Mouse (Mus musculus): ENCODE results near the gene Ly6g6c. TPM values are rescaled to one million over a fixed set of nuclear protein-coding genes. Genes with fewer than 3 reads are reported as not detected.

The Ly6g6c gene
- not detected for total RNA-seq (2021)

DNA sequence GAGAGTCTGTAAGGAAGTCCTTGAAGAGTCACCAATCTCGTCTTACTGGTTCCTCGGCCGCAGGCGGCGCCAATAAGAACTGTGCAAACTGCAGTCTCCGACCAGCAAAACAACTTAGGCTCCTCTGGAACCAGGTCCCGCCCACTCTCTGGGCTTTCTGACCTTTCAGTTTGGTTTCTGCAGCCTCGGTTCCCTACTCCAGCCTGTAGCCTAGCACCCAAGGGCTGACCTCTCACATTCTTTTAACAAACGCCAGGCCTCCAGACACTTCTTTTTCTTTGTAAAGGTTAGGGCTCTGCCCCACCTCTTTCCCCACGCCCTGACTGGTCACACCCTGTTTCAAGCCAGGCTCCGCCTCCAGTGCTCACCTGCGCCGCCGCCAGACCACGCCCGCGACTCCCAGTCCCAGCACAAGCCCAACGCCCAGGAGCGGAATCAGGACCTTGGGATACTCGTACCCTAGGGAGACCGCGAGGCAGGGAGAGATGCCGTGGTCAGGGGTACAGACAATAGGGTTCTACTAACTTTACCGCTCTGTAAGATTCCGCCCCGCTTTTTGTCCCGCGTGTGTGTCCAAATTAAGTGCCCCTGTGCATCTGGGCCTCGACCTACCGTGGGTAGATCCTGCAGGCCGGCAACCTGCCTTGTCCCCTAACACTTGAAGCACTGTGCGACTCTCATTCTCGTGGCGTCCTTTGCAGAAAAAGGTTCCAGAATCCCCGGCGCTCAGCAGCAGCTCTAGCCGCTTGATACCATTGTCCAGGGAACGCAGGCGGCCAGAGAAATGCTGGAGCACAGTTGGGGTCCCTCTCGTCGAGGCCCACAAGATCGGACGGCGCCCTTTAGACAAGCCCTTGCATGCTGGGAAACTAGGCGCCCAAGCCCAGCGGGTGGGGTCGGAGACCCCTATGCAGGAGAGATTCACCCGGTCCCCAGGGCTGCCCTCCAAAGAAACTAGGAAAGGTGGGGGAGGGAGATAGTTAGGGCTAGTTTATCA lies at the start of gene Ly6g6c:
Gene Ly6g6c, plus strand, starts transcription at position 438 of the 997 bp plus-strand sequence.
- no peak for DNase-seq (ENCODE audit: low spot score in 2 of 2)

DNA sequence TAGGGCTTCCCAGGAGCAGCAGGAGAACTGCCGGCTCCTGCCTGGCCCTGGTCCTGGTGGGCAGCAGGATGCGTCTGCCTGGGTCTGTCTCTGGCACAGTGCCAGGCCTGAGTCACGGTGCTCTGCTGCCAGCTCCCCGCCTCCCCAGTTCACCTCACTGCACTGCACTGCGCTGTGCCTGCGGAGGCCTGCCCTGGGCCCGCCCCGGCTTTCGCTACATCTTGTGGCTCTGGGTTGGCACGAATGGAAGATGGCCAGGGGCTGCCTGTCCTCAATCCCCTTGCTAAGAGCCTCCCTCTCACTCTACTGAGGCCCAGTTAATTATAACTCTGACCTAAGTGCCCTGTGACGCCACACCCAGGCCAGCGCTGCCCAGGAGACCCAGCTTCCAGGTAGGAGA lies 48.8 kb upstream of the Ly6g6c start, which contains the start of gene Vwa7:
Gene Vwa7, plus strand, starts transcription at position 204 of the 400 bp plus-strand sequence.
- intact Hi-C loops (cut with DNase I) = no loop called here
- DNase-seq (ENCODE audit: low spot score in 2 of 2) = no peak

More for the DNA sequence above, at the start of gene Ly6g6c:
- intact Hi-C loops (cut with DNase I) = no loop called here

DNA sequence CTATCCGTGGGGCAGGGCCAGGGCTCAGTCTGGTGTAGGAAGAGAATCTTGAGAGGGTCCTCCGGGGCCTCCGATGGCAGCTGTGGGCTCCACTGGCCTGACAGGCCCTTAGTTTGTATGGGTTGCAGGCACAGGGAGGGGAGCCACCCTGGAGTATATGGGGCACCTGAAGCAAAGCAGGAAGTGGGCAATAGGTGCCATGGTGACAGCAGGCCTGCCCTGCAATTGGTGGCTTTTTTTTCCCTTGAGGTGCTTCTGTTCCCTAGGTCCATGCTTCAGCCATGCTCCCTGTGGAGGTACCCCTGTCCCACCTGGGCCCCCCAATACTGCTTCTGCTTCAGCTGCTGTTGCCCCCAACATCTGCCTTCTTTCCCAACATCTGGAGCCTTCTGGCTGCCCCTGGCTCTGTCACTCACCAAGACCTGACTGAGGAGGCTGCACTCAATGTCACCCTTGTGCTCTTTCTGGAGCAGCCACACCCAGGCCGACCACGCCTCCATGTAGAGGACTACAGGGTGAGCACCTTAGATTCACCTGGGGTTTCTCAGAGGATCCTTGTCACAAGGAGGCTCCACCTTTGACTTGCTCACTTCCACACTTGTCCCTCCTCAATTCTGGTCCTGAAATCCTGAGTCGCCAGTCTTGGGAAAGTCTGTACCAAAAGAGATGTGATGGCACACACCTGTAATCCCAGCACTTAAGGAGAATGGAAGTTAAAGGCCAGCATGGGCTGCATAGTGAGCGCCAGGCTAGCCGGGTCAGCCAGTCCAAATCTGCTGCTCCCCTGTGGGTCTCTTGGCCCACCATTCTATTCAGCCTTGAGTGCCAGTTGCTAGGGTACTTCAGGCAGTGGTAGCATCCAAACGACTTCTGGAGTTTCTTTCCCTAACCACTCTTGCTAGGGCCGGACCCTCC lies 48.1 kb upstream of the Ly6g6c start:
- intact Hi-C loops (cut with DNase I) = no loop called here
- DNase-seq (ENCODE audit: low spot score in 2 of 2) = no peak

DNA sequence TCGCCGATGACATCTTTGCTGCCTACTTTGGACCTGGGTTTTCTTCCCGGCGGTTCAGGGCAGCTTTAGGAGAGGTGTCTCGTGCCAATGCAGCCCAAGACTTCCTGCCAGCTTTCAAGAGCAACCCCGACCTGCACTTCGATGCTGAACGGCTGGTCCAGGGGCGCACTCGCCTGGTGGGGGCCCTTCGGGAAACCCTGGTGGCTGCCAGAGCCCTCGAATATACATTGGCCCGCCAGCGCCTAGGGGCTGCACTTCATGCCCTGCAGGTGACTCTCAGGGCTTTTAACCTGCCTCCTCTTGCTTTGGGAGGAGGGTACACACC lies 47.5 kb upstream of the Ly6g6c start:
- intact Hi-C loops (cut with DNase I) = no loop called here
- DNase-seq (ENCODE audit: low spot score in 2 of 2) = no peak

DNA sequence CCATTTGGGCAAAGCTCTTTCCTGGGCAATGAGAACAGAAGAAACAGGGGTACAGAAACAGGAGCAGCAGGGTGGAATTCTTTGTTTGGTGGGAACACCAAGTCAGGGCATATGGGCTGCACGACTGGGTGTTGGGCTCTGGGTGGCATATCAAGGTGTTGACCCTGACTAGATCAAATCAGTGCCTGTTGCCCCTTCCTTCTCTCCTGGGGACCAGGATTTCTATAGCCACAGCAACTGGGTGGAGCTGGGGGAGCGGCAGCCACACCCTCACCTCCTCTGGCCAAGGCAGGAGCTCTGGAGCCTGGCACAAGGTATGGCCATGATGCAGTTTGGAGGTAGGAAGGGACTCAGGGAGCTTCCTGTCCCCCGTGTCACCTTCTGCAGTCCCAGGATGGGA lies 47.0 kb upstream of the Ly6g6c start:
- DNase-seq (ENCODE audit: low spot score in 2 of 2) = no peak
- intact Hi-C loops (cut with DNase I) = no loop called here

DNA sequence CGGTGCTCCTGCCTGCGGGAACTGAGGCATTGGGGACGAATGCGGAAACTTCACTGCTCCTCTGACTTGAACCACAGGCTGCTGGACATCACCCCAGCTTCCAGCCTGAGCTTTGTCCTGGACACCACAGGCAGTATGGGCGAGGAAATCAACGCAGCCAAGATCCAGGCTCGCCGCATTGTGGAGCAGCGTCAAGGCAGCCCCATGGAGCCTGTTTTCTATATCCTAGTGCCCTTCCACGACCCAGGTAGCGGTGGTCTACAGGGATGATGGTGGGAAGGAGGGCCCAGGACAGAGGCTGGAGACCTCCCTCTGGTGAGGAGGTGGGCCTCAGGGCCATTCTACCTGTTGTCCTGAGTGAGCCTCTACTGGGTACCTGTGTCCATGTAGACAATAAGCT lies 45.3 kb upstream of the Ly6g6c start:
- intact Hi-C loops (cut with DNase I) = no loop called here
- DNase-seq (ENCODE audit: low spot score in 2 of 2) = no peak

DNA sequence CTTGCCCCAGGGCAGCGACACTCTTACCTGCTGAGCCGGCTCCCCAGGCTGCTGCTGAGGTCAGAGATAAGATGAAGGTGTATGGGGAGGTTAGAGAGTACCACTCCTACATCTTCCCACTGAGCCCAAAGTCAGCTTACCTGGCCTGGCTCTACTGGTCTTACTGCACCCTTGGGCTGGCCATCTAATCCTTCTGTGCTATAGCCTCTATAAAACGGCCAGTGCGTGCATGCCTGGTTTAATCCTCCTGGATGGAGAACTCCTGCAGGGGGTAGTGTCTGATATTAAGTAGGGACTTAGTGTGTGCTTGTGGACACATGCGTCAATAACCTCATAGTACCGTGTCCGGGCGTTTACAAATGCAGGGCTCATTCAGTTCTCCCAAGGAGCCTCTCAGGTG lies 44.6 kb upstream of the Ly6g6c start:
- intact Hi-C loops (cut with DNase I) = no loop called here
- no peak for DNase-seq (ENCODE audit: low spot score in 2 of 2)

DNA sequence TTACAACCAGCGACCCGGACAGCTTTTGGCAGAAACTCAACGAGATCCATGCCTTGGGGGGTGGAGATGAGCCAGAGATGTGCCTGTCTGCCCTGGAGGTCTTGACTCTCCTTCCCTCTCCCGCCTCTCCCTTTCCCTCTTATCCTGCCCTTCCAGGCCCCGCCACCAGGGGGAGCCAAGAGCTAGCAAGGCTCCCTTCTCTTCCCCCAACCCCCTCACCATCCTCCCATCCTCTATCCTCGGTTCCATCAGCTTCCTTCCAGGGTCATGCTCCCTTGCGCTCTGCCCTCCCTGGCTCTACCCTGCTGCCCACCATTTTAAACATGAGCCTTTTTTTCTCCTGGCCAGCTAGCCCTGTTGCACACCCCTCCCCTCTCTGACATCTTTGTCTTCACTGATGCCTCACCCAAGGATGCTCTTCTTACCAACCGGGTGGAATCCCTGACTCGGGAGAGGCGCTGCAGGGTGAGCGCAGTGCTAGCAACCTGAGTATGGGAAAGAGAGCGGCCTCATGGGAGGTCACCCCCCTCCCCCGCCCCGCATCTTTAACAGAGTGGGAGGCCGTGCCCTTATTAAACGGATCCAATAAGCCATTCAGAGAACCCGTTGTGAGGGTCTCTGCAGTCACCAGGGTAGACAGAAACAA lies 43.9 kb upstream of the Ly6g6c start:
- DNase-seq (ENCODE audit: low spot score in 2 of 2) = peak; percentile 75 to 83
- intact Hi-C loops (cut with DNase I) = loop anchor here (1.0 kb wide), 2 partner anchors 38 to 85 kb away; partner anchors contain the start of gene Ddah2

DNA sequence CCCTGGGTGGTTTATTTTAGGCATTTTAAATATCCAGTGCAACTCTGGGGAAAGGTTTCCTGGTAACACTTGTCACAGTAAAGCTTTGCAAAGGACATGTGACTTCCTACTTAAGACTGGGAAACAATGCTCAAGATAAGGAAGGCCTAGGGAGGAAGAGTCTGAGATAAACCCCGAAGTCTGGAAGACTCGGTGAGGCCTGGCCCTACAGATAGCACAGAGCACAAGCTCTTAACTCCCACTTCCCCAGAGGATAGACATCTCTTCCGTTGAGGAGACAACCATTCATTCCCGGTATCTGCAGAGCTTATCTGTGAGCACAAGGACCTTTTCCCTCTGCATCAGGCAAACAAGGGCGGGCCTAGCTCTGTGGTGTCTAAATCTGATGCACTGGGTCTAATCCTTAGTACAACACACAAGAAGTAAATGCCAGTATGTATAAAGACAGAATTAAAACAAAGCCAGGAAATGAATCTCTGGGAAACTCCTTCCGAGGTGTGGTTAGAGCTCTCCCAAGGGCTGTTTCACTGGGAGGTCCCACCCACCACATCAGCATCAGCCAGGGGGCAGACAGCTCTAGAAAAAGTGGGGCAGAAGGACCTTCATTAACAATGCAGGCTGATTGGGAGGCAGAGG lies 43.2 kb upstream of the Ly6g6c start:
- DNase-seq (ENCODE audit: low spot score in 2 of 2) = no peak
- intact Hi-C loops (cut with DNase I) = loop anchor here (1.0 kb wide), 2 partner anchors 37 to 84 kb away; partner anchors contain the start of gene Ddah2

DNA sequence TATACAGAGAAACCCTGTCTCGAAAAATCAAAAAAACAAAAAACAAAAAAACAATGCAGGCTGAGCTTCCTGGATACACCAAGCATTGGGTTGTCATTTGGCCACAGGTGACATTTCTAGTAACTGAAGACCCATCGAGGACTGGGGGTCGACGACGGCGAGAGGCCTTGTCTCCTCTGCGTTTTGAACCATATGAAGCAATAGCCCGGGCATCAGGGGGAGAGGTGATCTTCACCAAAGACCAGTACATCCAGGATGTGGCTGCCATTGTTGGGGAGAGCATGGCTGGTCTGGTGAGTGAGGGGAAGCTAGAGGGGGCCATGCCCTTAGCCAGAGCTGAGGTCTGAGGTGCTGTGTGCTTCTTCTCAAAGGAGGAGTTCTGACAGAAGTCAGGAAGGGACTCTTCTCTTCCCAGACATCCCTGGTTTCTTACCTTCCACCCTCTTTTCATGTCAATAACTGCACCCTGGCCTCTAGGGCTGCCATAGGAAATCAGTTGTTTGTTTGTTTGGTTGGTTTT lies 42.6 kb upstream of the Ly6g6c start:
- intact Hi-C loops (cut with DNase I) = no loop called here
- DNase-seq (ENCODE audit: low spot score in 2 of 2) = no peak

DNA sequence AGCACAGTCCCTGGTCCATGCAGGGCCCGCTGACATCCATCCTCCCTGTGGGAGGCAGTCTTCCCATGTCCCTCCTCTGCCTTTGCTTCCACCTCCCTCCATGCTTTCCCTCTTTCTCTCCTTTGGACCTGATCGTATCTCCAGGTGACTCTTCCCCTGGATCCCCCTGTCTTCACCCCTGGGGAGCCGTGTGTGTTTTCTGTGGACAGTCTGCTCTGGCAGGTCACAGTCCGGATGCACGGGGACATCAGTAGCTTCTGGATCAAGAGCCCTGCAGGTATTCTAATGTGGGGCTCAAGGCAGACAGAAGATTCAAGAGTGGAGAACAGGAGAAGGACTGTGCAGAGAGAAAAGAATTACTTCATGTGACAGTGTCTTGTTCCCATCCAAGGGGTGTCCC lies 42.0 kb upstream of the Ly6g6c start:
- no peak for DNase-seq (ENCODE audit: low spot score in 2 of 2)
- intact Hi-C loops (cut with DNase I) = no loop called here

DNA sequence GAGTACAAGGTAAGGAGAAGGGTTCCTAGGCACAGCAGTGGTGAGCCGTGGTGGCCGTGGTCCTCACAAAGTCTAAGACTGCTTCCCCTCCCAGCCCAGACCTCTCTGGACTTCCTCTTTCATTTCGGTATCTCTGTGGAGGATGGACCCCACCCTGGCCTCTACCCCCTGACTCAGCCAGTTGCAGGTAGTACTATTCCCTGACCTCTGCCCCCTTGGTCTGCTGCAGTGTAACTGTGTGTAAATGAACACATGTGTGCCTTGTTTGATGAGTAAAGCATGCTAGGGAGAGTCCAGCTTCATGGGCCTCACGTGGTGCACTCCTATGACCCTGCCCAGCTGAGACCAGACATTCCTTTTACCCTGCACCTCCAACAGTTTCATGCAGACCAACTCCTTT lies 41.4 kb upstream of the Ly6g6c start:
- intact Hi-C loops (cut with DNase I) = no loop called here
- no peak for DNase-seq (ENCODE audit: low spot score in 2 of 2)

DNA sequence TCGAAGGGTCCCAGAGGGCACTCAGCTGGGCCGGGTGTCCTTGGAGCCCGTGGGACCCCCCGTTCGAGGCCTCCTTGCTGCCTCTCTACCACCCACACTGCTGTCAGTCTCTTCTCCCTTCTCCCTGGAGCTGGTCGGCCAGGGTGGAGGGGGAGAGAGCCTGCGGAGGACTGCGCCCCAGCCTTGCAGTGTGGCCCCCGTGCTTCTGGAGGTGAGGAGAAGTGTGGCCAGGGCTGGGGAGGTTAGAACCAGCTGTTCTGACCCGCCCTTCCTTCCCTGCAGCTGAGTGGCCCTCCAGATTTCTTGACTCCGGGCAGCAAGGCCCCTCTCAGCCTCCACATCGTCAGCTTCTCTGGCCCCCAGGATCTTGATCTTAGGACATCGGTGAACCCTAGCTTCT lies 40.9 kb upstream of the Ly6g6c start:
- no peak for DNase-seq (ENCODE audit: low spot score in 2 of 2)
- intact Hi-C loops (cut with DNase I) = no loop called here

DNA sequence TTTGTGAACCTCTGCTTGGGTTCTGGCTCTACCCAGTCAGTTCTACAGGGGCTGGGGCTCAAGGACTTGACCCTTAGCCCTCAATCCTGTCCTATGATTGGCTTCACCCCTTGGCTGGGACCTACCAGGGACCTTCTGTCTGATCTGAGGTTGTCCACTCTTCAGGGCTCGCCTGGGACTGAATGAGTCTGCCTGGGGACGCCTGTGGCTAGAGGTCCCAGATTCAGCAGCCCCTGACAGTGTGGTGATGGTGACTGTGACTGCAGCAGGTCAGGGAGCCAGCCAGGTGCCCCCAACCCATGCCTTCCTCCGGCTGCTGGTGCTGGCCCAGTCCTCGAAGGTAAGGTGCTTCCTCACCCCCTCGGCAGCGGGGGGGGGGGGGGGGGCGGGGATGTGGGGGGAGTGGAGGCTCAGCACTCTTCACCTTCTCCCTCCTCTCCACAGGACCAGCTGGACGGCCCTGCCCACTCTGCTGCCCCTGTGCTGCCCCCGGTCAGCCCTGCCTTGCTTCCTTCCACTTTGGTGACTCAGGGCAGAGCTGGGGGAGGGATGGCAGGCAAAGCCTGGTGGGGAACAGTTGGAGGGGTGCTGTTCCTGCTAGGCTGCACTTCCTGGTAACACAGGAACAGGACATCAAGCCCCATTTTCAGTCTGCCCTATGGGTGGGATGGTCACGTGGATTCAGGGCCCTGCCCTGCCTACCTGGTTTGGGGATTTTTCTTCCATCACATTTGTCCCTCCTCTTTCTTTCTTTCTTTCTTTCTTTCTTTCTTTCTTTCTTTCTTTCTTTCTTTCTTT lies 40.3 kb upstream of the Ly6g6c start:
- DNase-seq (ENCODE audit: low spot score in 2 of 2) = no peak
- intact Hi-C loops (cut with DNase I) = no loop called here

DNA sequence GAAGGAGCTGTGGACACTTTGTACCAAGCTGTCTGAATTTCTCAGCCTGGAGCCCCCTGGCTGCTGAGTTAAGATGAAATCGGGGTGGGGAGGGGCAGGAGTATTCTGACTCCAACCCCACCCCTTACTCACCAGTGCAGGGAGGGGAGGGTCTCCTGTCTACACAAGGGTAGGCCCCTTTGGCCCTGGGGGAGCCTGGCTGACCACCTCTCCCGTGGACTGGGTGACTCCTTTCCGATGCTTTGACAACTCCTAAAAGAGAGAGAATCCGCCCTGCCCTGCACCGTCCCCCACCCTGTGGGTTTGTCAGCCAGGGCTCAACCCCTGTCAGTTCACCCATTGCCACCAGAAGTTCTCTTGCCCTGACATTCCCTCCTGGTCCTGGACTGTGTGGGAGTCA lies 39.0 kb upstream of the Ly6g6c start:
- DNase-seq (ENCODE audit: low spot score in 2 of 2) = no peak
- intact Hi-C loops (cut with DNase I) = no loop called here

DNA sequence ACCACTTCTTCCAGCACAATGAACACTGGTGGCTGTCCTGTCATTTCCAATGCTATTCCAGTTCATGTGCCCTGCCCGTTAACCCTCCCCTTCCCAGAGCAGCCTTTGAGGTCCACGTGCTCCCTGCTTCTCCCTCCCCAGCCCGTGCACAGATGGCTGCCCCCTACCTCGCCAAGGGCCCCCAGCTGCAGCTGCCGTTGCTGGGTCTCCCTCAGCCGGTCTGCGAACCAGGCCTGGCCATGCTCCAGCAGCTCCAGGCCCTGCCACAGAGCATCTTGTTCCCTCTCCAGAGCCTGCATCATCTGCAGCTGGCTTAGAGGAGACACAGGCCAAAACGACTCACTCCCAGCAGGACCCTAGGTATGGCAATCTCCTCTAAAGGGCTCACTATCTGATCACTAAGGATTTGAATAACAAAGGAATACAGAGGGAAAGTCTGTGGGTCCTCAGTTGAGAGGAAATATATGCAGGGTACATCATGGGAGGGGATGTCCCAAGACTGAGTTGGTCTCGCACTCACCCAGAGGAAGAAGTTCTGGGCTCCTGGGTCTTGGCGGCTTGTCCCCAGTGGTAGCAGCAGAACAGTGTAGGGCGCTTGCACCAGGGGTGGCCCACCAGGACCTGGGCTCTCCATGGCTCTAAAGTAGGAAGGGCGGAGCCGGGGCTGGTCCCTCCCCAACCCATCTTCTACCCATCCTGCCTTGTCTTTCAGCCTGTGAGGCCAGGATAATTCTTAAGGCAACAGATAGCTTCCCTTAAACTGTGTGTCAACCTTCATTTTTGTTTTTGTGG lies 37.7 kb upstream of the Ly6g6c start, which contains the start of gene Sapcd1:
Gene Sapcd1, minus strand, starts transcription at position 740 of the 792 bp plus-strand sequence.
- DNase-seq (ENCODE audit: low spot score in 2 of 2) = peak in 1 of 2 experiments; percentile 43
- intact Hi-C loops (cut with DNase I) = no loop called here

DNA sequence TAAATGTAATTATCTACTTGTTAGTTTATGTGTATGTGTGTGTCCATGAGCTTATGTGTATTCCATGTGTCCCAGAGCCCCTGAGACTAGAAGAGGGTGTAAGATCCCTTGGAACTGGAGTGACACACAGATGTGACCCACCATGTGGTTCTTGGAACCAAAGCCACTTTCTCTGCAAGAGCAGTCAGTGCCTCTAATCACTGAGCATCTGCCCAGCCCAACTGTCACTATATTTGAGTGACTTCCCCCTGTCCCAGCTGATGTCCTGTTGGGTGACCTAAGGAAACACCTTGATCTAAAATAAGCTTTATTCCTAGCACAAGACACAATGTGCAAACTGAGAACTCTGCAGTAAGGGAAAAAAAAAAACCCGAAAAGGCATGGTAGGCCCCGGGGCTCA lies 36.9 kb upstream of the Ly6g6c start:
- intact Hi-C loops (cut with DNase I) = no loop called here

More for the DNA sequence above, 36.9 kb upstream of the Ly6g6c start:
- no peak for DNase-seq (ENCODE audit: low spot score in 2 of 2)

Measured in left cerebral cortex, postnatal 25 days (tissue).